Mouse (Mus musculus): ENCODE data around the gene Thoc6.

Gene Thoc6

DNA sequence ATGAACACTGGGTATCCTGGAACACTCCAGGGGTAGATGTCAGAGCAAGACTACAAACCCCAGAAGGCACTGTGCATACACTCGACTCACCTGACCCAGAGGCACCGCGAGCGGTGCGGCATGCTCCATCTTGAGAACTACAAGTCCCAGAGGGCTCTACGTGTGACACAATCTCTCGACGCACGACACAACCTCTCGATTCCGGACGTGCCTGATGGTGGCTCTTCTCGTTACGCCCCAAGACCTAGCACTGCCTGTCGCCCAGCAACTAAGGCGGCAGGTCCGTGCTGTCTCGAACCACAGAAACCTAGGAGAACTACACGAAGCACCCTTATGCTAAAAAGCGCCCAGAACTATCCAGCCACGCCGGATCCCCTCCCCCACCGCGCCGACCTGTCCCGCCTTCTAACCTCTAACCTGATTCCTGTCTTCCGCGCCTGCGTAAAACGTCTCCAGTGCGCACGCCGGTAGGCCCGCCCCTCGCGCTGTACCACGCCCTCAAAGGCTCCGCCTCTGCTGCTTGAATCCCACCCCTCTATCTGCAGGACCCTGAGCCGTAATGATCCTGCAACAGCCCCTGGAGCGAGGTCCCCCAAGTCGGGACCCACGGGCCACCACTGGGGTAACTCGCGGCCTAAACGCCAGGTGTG is at the start of gene Thoc6, which contains the start of gene Hcfc1r1:
Thoc6 (minus strand) TSS at position 459 of the 650 bp plus-strand sequence.
Hcfc1r1 (plus strand) TSS at position 173 of the 650 bp plus-strand sequence.
- in situ Hi-C loops (cut with MboI; ENCODE audit: low sequenced_read_pairs), result no loop called here

DNA sequence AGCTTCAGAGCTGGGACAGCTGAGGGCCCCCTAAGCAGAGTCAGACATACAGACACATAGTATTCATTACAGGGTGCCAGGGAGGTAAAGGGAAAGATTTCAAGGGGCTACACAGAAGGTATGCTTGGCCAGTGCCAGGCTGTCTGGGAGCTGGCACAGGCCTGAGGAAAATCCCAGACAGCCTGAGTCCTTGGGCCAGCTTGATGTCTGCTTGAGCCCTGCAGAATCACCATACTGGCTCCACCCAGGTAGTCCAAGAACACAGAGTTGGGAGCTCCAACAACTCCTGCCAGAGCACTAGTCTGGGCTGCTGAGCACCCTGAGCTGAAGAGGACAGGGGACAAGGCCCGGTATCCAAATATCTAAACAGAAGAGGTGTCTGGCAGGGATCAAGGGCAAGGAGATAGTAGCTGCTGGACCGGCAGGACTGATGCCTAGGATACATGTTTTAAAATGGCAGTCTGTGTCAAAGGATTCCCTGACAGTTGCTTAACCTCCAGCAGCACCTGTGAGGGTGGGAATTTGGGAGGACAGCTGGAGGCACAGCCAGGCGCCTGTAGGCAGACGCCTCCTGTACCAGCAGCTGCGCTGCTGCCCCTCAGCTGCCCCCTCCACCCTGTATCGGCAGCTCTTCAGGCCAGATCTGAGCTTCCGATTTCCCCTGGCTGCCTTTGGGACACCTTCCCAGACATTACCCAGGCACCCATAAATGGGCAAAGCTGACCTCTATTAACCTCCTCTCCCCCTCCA is 48.9 kb upstream of the Thoc6 start, which contains the start of gene 1520401A03Rik:
1520401A03Rik (minus strand) TSS at position 408 of the 750 bp plus-strand sequence.
- in situ Hi-C loops (cut with MboI; ENCODE audit: low sequenced_read_pairs), result no loop called here

GRCm38 (mm10) chr17:23721886-23722285 is 48.2 kb upstream of the Thoc6 start:
- in situ Hi-C loops (cut with MboI; ENCODE audit: low sequenced_read_pairs), result no loop called here

GRCm38 (mm10) chr17:23719455-23719854 is 45.8 kb upstream of the Thoc6 start:
- in situ Hi-C loops (cut with MboI; ENCODE audit: low sequenced_read_pairs), result no loop called here

DNA sequence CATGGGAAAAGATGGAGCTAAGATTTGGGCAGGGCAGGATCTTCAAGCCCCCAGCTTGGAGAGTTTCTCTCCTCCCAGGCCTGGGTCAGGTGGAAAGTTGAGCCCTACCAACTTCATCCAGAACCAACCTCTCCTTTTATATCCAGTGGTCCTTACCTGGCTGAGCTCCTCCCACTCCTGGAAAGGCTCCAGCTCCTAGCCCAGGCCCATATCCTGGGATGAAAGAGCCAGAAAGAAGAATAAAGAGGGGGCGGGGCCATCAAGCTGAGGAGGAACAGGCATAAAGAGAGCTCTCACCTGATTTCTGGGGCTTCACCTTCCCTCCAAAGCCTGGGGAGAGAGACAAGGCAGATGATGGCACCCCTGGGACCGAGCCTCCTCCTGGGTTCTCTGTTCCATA is 43.3 kb upstream of the Thoc6 start:
- in situ Hi-C loops (cut with MboI; ENCODE audit: low sequenced_read_pairs), result no loop called here

GRCm38 (mm10) chr17:23706212-23706611 is 32.5 kb upstream of the Thoc6 start:
- in situ Hi-C loops (cut with MboI; ENCODE audit: low sequenced_read_pairs), result no loop called here

GRCm38 (mm10) chr17:23705525-23706104 is 31.9 kb upstream of the Thoc6 start:
- in situ Hi-C loops (cut with MboI; ENCODE audit: low sequenced_read_pairs), result no loop called here

GRCm38 (mm10) chr17:23704741-23705140 is 31.1 kb upstream of the Thoc6 start:
- in situ Hi-C loops (cut with MboI; ENCODE audit: low sequenced_read_pairs), result no loop called here

DNA sequence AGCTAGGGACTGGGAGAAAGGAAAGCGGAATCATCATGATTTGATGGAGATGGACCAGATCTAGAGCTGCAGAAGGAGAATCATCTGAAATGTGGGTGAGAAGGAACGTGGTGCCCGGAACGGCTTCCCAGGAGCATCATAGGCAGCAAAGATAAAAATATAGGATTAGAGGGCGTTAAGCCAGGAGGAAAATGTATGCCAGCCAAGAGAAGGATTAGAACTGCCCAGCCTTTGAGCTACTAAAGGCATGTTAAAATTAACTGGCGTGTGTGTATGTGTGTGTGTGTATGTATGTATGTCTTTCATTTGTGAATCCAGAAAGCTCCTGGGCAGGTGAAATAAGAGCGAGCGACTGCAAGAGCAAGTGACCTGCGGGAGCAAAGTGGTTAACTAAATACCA is 29.6 kb upstream of the Thoc6 start:
- in situ Hi-C loops (cut with MboI; ENCODE audit: low sequenced_read_pairs), result no loop called here

DNA sequence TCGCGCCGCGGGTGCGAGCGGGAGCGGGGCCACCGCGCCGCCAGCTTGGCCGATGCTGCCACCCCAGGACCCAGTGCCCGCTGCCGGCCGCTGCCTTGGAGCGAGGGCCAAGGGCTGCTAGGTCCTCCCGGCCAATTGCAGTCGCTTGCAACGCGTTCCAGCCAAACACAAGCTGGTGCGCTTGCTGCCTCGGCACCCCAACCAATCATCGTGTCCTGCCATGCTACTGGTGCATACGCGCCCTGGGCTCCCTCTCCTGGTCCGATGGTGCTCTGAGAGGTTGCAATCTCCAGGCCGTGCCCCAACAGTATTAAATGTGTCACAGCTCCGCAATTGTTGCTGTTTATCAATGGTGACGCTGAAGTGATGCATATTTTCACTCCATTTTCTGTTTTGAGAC is 26.4 kb upstream of the Thoc6 start:
- in situ Hi-C loops (cut with MboI; ENCODE audit: low sequenced_read_pairs), result no loop called here

- in situ Hi-C loops (cut with MboI; ENCODE audit: low sequenced_read_pairs), result no loop called here
These were observed 25.7 kb upstream of the Thoc6 start for GRCm38 (mm10) chr17:23699131-23700077.

- in situ Hi-C loops (cut with MboI; ENCODE audit: low sequenced_read_pairs), result no loop called here
These were observed 22.1 kb upstream of the Thoc6 start for GRCm38 (mm10) chr17:23695801-23696200.

- in situ Hi-C loops (cut with MboI; ENCODE audit: low sequenced_read_pairs), result no loop called here
These were observed 20.8 kb upstream of the Thoc6 start for GRCm38 (mm10) chr17:23694491-23694890.

- in situ Hi-C loops (cut with MboI; ENCODE audit: low sequenced_read_pairs), result no loop called here
These were observed 10.4 kb upstream of the Thoc6 start, which contains the start of gene Cldn9 for GRCm38 (mm10) chr17:23683856-23684672. Gene Cldn9 (minus strand): TSS chr17:23684026.

DNA sequence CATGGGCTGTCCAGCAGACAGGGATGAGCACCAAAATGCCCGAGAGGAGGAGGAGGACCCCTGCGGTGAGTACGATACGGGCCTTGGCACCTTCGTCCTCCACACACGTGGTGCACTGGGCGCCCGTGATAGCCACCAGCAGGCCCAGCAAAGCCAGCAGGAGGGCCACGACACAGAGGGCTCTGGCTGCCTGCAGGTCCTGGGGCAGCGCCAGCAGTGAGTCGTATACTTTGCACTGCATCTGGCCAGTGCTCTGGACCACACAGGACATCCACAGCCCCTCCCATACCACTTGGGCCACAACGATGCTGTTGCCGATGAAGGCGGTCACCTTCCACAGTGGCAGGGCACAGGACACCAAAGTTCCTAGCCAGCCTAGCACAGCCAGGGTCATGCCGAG is 9.5 kb upstream of the Thoc6 start:
- in situ Hi-C loops (cut with MboI; ENCODE audit: low sequenced_read_pairs), result no loop called here

GRCm38 (mm10) chr17:23682530-23682929 is 8.8 kb upstream of the Thoc6 start:
- in situ Hi-C loops (cut with MboI; ENCODE audit: low sequenced_read_pairs), result no loop called here

DNA sequence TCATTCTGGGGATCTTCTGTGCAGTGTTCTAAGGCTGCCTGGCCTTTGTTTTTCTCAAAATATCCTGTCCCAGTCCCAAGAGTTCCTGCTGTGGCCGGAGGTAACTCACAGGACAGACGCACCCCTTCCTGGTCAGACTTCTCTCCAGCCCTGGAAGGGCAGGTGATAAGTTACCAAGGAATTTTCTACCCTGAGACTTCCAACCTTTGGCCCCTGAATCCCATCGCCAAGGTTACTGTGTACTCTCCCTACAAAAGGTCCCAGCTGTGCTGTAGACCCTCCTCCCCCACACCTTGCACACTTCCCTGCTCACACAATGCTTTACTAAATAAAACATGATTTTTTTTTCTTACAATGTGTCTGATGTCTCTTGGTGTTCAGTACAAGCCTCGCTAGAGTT is 8.4 kb upstream of the Thoc6 start:
- in situ Hi-C loops (cut with MboI; ENCODE audit: low sequenced_read_pairs), result no loop called here

DNA sequence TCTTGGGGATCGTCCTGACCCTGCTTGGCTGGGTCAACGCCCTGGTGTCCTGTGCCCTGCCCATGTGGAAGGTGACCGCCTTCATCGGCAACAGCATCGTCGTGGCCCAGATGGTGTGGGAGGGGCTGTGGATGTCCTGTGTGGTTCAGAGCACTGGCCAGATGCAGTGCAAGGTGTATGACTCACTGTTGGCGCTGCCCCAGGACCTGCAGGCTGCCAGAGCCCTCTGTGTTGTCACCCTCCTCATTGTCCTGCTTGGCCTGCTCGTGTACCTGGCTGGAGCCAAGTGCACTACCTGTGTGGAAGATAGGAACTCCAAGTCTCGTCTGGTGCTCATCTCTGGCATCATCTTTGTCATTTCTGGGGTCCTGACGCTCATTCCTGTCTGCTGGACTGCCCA is 7.4 kb upstream of the Thoc6 start:
- in situ Hi-C loops (cut with MboI; ENCODE audit: low sequenced_read_pairs), result no loop called here

GRCm38 (mm10) chr17:23680336-23680735 is 6.7 kb upstream of the Thoc6 start:
- in situ Hi-C loops (cut with MboI; ENCODE audit: low sequenced_read_pairs), result no loop called here

Measured in CH12F3 (cell line).